Mouse (Mus musculus) midbrain, embryonic 15.5 days (tissue): ENCODE results near the gene Rtn4r. TPM values are rescaled to one million over a fixed set of nuclear protein-coding genes. Genes with fewer than 3 reads are reported as not detected.

Experiments used
- microRNA-seq: library from miRNA; unstranded; fragments of <30 nt; microRNA quantifications from one replicate; pipeline ENCODE4, GENCODE M21; 2016
- polyA plus RNA-seq: library from polyadenylated mRNA; unstranded; fragments of >200 nt; fragmentation: Nextera tagmentation; extraction: Ambion mirVana; gene quantifications from 2 replicates; pipeline ENCODE4 v1.2.1, GENCODE M21; 2015

Rtn4r gene
- polyA plus RNA-seq, 1 experiment from 2014 or later, result 25.0 TPM

Small RNAs within 50 kb of the gene (microRNA-seq; reads per million reads assigned to microRNA genes)
- gene Mir6366, result not detected

Other genes starting within 250 kb of the Rtn4r start
- 0.53 and 0.68 TPM in 2 replicates for gene Gm20518, start 236.0 kb upstream of the Rtn4r start, polyA plus RNA-seq
- not detected in 2 replicates for gene Tssk1, start 233.4 kb upstream of the Rtn4r start, polyA plus RNA-seq
- 119 and 120 TPM in 2 replicates for gene Dgcr2, start 229.1 kb upstream of the Rtn4r start, polyA plus RNA-seq
- 0.11 TPM in 1 of 2 replicates, not detected in the other for gene Tssk2, start 229.0 kb upstream of the Rtn4r start, polyA plus RNA-seq
- gene Ess2, start 216.3 kb upstream of the Rtn4r start, polyA plus RNA-seq, result 51.7 and 57.1 TPM in 2 replicates
- gene Gsc2, start 212.6 kb upstream of the Rtn4r start, polyA plus RNA-seq, result 0.38 and 1.1 TPM in 2 replicates
- 169 and 179 TPM in 2 replicates for gene Slc25a1, start 199.4 kb upstream of the Rtn4r start, polyA plus RNA-seq
- not detected in 2 replicates for gene Vpreb2, start 147.2 kb upstream of the Rtn4r start, polyA plus RNA-seq
- 160 and 171 TPM in 2 replicates for gene Dgcr6, start 74.8 kb upstream of the Rtn4r start, polyA plus RNA-seq
- 3.7 and 5.0 TPM in 2 replicates for gene Prodh, start 37.4 kb upstream of the Rtn4r start, polyA plus RNA-seq
- 0.14 TPM in 1 of 2 replicates, not detected in the other for gene Ccdc188, start 90.2 kb downstream of the Rtn4r start, polyA plus RNA-seq
- gene Zdhhc8, start 107.5 kb downstream of the Rtn4r start, polyA plus RNA-seq, result 15.4 and 19.9 TPM in 2 replicates
- 107 and 122 TPM in 2 replicates for gene Trmt2a, start 121.0 kb downstream of the Rtn4r start, polyA plus RNA-seq
- gene Ranbp1, start 121.1 kb downstream of the Rtn4r start, polyA plus RNA-seq, result 334 and 360 TPM in 2 replicates
- 5.1 TPM in 1 of 2 replicates, not detected in the other for gene Gm49776, start 130.7 kb downstream of the Rtn4r start, polyA plus RNA-seq
- gene Dgcr8, start 161.6 kb downstream of the Rtn4r start, polyA plus RNA-seq, result 37.5 and 38.9 TPM in 2 replicates
- 74.3 and 83.1 TPM in 2 replicates for gene Tango2, start 220.5 kb downstream of the Rtn4r start, polyA plus RNA-seq
- gene Arvcf, start 220.5 kb downstream of the Rtn4r start, polyA plus RNA-seq, result 94.4 and 99.5 TPM in 2 replicates